Mouse (Mus musculus): ENCODE results near the gene Mdh2. TPM values are rescaled to one million over a fixed set of nuclear protein-coding genes. Genes with fewer than 3 reads are reported as not detected.

Gene Mdh2
- 1,141 and 1,152 TPM in 2 replicates for polyA plus RNA-seq (2012; rRNA removed)

- H3K4me1 ChIP-seq (ENCODE audit: control insufficient read depth, insufficient read depth, low read length) = peaks cover 21% of the 10 kb centered on the region
- peak within 1 kb of the TSS; percentile 96 for H3K27ac ChIP-seq (ENCODE audit: insufficient read depth, low read depth, low read length)
- DNase-seq = peak; percentile 100
- no peaks in the 10 kb centered on the region for H3K27me3 ChIP-seq (replicated peaks; ENCODE audit: control insufficient read depth, insufficient read depth, low read length)
- under 1% methylated on average over 70 of the region's 70 CpGs for WGBS
- H3K4me3 ChIP-seq (ENCODE audit: insufficient read depth, low read depth, low read length) = peak within 1 kb of the TSS; percentile 93
- no peaks in the 10 kb centered on the region; the same call in 1 of the 2 replicates for H3K36me3 ChIP-seq (ENCODE audit: control insufficient read depth, insufficient read depth, low read length)
- TF ChIP-seq CTCF (conservative IDR thresholded peaks at IDR 0.05; ENCODE audit: insufficient read depth, insufficient read length, low read depth, low read length) (no peak), POLR2A (IDR thresholded peaks at IDR 0.05; ENCODE audit: low read depth, low read length) (peak; percentile 97)
Observed at GRCm38 (mm10) chr5:135778471-135779445, at the start of gene Mdh2. Gene Mdh2 (plus strand): TSS chr5:135778480.

- H3K27me3 ChIP-seq (replicated peaks; ENCODE audit: control insufficient read depth, insufficient read depth, low read length) = no peaks in the 10 kb centered on the region
- DNase-seq = no peak
- peaks cover 14% of the 10 kb centered on the region for H3K36me3 ChIP-seq (ENCODE audit: control insufficient read depth, insufficient read depth, low read length)
- TF ChIP-seq CTCF (conservative IDR thresholded peaks at IDR 0.05; ENCODE audit: insufficient read depth, insufficient read length, low read depth, low read length) (no peak), POLR2A (IDR thresholded peaks at IDR 0.05; ENCODE audit: low read depth, low read length) (no peak)
- peaks cover 15% of the 10 kb centered on the region for H3K4me1 ChIP-seq (ENCODE audit: control insufficient read depth, insufficient read depth, low read length)
- no peak overlapping the region for H3K4me3 ChIP-seq (ENCODE audit: insufficient read depth, low read depth, low read length)
- WGBS = 92% methylated on average over 13 of the region's 13 CpGs
- no peak overlapping the region for H3K27ac ChIP-seq (ENCODE audit: insufficient read depth, low read depth, low read length)
Observed at GRCm38 (mm10) chr5:135729351-135729750, 48.9 kb upstream of the Mdh2 start.

GRCm38 (mm10) chr5:135730278-135730677 lies 48.0 kb upstream of the Mdh2 start:
- Histone ChIP-seq H3K27ac (ENCODE audit: insufficient read depth, low read depth, low read length) (no peak overlapping the region), H3K4me1 (ENCODE audit: control insufficient read depth, insufficient read depth, low read length) (peaks cover 12% of the 10 kb centered on the region), H3K36me3 (ENCODE audit: control insufficient read depth, insufficient read depth, low read length) (peaks cover 14% of the 10 kb centered on the region), H3K4me3 (ENCODE audit: insufficient read depth, low read depth, low read length) (no peak overlapping the region), H3K27me3 (replicated peaks; ENCODE audit: control insufficient read depth, insufficient read depth, low read length) (no peaks in the 10 kb centered on the region)
- TF ChIP-seq POLR2A (IDR thresholded peaks at IDR 0.05; ENCODE audit: low read depth, low read length) (no peak), CTCF (conservative IDR thresholded peaks at IDR 0.05; ENCODE audit: insufficient read depth, insufficient read length, low read depth, low read length) (no peak)
- WGBS = 98% methylated on average over 10 of the region's 10 CpGs
- no peak for DNase-seq

- no peak for TF ChIP-seq POLR2A (IDR thresholded peaks at IDR 0.05; ENCODE audit: low read depth, low read length)
- Histone ChIP-seq H3K4me1 (ENCODE audit: control insufficient read depth, insufficient read depth, low read length) (peaks cover 6% of the 10 kb centered on the region; the same call in 1 of the 2 replicates), H3K36me3 (ENCODE audit: control insufficient read depth, insufficient read depth, low read length) (peaks cover 14% of the 10 kb centered on the region), H3K4me3 (ENCODE audit: insufficient read depth, low read depth, low read length) (no peak overlapping the region), H3K27ac (ENCODE audit: insufficient read depth, low read depth, low read length) (no peak overlapping the region), H3K27me3 (replicated peaks; ENCODE audit: control insufficient read depth, insufficient read depth, low read length) (no peaks in the 10 kb centered on the region)
- WGBS = 88% methylated on average over 10 of the region's 10 CpGs
- DNase-seq = no peak
Observed at GRCm38 (mm10) chr5:135730916-135731315, 47.4 kb upstream of the Mdh2 start.

- 95% methylated on average over 16 of the region's 16 CpGs for WGBS
- no peak for DNase-seq
- TF ChIP-seq CTCF (conservative IDR thresholded peaks at IDR 0.05; ENCODE audit: insufficient read depth, insufficient read length, low read depth, low read length) (no peak), POLR2A (IDR thresholded peaks at IDR 0.05; ENCODE audit: low read depth, low read length) (no peak)
- H3K27me3 ChIP-seq (replicated peaks; ENCODE audit: control insufficient read depth, insufficient read depth, low read length) = no peaks in the 10 kb centered on the region
- no peak overlapping the region for H3K4me3 ChIP-seq (ENCODE audit: insufficient read depth, low read depth, low read length)
- H3K27ac ChIP-seq (ENCODE audit: insufficient read depth, low read depth, low read length) = no peak overlapping the region
- H3K36me3 ChIP-seq (ENCODE audit: control insufficient read depth, insufficient read depth, low read length) = peaks cover 14% of the 10 kb centered on the region
- H3K4me1 ChIP-seq (ENCODE audit: control insufficient read depth, insufficient read depth, low read length) = peaks cover 2% of the 10 kb centered on the region; the same call in 1 of the 2 replicates
Observed at GRCm38 (mm10) chr5:135731322-135731721, 47.0 kb upstream of the Mdh2 start.

- no peak for DNase-seq
- Histone ChIP-seq H3K27ac (ENCODE audit: insufficient read depth, low read depth, low read length) (no peak overlapping the region), H3K36me3 (ENCODE audit: control insufficient read depth, insufficient read depth, low read length) (peaks cover 14% of the 10 kb centered on the region), H3K4me3 (ENCODE audit: insufficient read depth, low read depth, low read length) (no peak overlapping the region), H3K4me1 (ENCODE audit: control insufficient read depth, insufficient read depth, low read length) (no peaks in the 10 kb centered on the region), H3K27me3 (replicated peaks; ENCODE audit: control insufficient read depth, insufficient read depth, low read length) (no peaks in the 10 kb centered on the region)
- 87% methylated on average over 4 of the region's 4 CpGs for WGBS
- TF ChIP-seq CTCF (conservative IDR thresholded peaks at IDR 0.05; ENCODE audit: insufficient read depth, insufficient read length, low read depth, low read length) (no peak), POLR2A (IDR thresholded peaks at IDR 0.05; ENCODE audit: low read depth, low read length) (no peak)
Observed at GRCm38 (mm10) chr5:135733071-135733470, 45.2 kb upstream of the Mdh2 start.

- Histone ChIP-seq H3K4me1 (ENCODE audit: control insufficient read depth, insufficient read depth, low read length) (no peaks in the 10 kb centered on the region), H3K27ac (ENCODE audit: insufficient read depth, low read depth, low read length) (no peak overlapping the region), H3K4me3 (ENCODE audit: insufficient read depth, low read depth, low read length) (no peak overlapping the region), H3K27me3 (replicated peaks; ENCODE audit: control insufficient read depth, insufficient read depth, low read length) (no peaks in the 10 kb centered on the region), H3K36me3 (ENCODE audit: control insufficient read depth, insufficient read depth, low read length) (peaks cover 14% of the 10 kb centered on the region)
- peak; percentile 38 for DNase-seq
- 91% methylated on average over 42 of the region's 42 CpGs for WGBS
- no peak for TF ChIP-seq POLR2A (IDR thresholded peaks at IDR 0.05; ENCODE audit: low read depth, low read length)
- TF ChIP-seq CTCF (conservative IDR thresholded peaks at IDR 0.05; ENCODE audit: insufficient read depth, insufficient read length, low read depth, low read length) = no peak
Observed at GRCm38 (mm10) chr5:135734057-135734680, 44.1 kb upstream of the Mdh2 start.
